Mouse (Mus musculus) cortical plate, adult 2 months (tissue): Measurements from ENCODE around the gene Polr2i.

Experiments
- CTCF ChIP-seq: fragments of 200-500 bp; IDR thresholded peaks from 2 replicates; pipeline ENCODE4 v1.5.1; 2011; ENCODE audit warnings: mild to moderate bottlenecking, control low read depth, low read length; ENCODE audit not compliant: insufficient read depth; ENCODE audit errors: extremely low read depth
- POLR2A ChIP-seq: fragments of 200-500 bp; IDR thresholded peaks from 2 replicates; pipeline ENCODE4 v1.6.1; 2011; ENCODE audit warnings: mild to moderate bottlenecking, low read length, control low read depth; ENCODE audit not compliant: insufficient read depth; ENCODE audit errors: extremely low read depth

DNA sequence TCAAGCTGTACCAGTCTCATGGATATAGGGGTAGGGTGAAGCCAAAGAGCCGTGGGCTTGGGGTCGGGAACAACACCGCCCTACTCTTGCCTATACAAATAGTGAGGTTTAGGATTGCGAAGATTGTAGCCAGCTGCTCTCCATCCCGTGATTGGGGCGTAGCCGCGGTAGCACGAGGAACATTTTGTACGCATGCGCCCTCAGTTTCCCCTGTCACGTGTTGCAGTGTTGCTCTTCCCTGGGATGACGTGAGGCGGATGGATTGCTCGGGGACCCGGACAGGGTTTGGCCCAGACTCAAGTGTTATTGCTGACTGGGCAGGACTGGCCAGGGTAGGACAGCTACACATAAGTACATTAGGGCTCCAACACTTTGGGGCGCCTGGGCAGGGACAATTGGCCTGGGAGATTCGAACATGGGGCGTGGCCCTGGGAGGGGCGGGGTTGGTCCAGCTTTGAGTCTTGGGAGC, 49.0 kb downstream of the Polr2i start:
- peak; percentile 79 for TF ChIP-seq POLR2A
- TF ChIP-seq CTCF: no peak
